Mouse (Mus musculus) liver, adult (tissue): ENCODE data around the gene Atpaf1.

Experiments
- GATA4 ChIP-seq: IDR thresholded peaks from 2 replicates; pipeline ENCODE4 v1.6.1; 2014; ENCODE audit warnings: mild to moderate bottlenecking, low read length; ENCODE audit not compliant: insufficient replicate concordance

Atpaf1 gene

DNA sequence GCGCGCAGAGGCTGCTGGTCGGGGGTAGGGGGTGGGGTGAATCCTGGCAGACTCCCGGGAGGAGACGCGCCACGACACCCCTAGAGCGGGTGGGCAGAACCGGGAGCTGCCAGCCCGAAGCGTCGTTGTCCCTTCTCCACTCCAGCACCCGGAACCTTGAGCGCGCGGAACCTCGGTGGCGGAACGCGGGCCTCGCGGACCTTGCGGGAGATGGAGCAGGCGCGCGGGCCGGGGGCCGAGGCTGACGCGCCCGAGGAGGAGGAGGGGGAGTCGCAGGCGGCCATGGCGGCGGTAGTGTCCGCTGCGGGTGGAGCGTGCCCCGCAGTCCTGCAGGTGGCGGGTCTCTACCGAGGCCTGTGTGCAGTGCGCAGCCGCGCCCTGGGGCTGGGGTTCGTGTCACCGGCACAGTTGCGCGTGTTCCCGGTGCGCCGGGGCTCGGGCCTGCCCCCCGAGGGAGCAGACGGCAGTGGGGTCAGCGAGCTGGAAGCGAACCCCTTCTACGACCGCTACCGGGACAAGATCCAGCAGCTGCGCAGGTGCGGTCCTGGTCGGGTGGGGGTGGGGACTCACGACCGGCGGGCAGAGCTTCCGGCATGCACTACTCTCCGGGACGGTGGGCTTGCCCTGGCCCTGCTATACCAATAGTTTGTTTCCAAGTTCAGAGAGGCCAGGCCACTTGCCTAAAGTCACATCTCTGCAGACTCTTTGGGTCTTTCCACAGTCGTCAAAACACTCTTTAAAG, at the start of gene Atpaf1:
Gene Atpaf1, plus strand, starts transcription at position 44 of the 742 bp plus-strand sequence.
- TF ChIP-seq GATA4, result peak; percentile 24; the same call in 1 of the 2 replicates

GRCm38 (mm10) chr4:115734867-115735266, 49.7 kb upstream of the Atpaf1 start:
- no peak for TF ChIP-seq GATA4

GRCm38 (mm10) chr4:115737551-115738041, 47.0 kb upstream of the Atpaf1 start, which contains the start of gene Efcab14:
Gene Efcab14, plus strand, starts transcription at chr4:115737744.
- peak; percentile 43; the same call in 1 of the 2 replicates for TF ChIP-seq GATA4

GRCm38 (mm10) chr4:115738481-115738985, 46.1 kb upstream of the Atpaf1 start:
- TF ChIP-seq GATA4, result no peak

DNA sequence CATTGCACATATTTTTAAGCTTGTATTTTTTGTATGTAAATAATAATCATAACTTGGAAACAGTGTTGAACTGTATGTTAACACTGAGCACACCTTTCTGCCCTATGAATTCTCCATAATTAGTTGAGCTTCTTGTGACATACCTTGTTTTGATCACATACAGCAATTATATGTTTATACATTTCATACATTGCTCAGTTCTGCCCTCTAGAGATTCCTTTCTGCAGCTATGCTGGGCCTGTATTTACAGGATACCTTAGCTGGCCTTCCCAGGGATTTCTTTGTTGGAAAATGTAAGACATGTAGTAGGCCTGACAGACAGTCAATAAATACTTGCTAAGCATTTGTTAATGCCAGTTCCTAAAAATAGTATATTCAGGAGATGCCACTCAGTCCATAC, 42.0 kb upstream of the Atpaf1 start:
- no peak for TF ChIP-seq GATA4

DNA sequence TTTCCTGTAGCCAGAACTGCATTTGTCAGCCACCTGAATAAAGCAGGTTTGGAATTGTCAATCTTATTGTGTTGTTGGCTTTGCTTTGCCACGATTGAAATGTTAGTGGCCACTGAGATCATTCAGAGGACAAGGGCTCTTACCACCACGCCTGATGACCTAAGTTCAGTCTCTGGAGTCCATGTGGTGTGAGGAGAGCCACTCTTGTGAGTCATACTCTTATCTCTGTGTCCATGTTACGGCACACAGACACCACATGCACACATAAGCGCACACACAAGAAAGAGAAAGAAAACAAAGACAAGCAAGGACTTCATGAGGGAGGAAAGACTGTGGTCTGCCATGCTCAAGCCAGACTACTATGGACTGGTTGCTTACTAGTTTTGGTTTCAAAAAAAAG, 41.5 kb upstream of the Atpaf1 start:
- no peak for TF ChIP-seq GATA4

DNA sequence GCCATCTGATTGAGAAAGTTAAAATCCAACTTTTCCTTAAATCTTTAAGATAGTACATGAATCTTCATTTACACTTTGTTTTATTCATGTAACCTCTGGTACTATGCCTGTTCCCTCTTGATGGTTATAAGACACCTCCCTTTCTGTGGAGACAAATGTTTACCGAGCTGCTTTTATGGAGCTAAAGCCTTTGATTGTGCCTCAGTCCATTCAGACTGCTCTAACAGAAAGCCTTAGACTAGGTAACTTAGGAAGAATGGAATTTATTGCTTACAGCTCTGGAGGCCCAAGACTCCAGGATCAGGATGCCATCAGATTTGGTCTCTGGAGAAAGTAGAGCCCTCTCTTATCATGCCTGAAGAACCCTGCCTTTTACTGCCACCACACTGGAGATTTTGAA, 36.4 kb upstream of the Atpaf1 start:
- TF ChIP-seq GATA4, result no peak

DNA sequence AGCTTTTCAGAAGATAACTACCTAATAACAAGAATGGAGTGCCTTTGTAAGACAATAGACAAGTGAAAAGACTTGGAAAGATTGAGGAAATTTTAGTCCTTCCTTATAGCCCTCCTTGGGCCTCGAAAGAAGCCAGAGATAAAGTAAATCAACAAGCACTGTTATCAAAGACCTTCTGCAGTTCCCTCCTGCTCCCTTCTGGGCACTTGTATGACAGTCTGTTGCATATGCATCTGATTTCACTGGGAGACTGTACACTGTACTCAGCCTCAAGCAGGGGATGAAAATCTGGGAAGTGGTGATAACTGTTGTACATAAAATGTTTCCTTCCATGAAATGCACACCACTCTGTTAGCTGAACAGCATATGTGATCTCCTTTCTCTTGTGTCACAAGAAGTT, 35.3 kb upstream of the Atpaf1 start:
- no peak for TF ChIP-seq GATA4

GRCm38 (mm10) chr4:115754101-115754500, 30.5 kb upstream of the Atpaf1 start:
- TF ChIP-seq GATA4, result no peak

- TF ChIP-seq GATA4, result no peak
These were observed 29.8 kb upstream of the Atpaf1 start for GRCm38 (mm10) chr4:115754851-115755250.

- no peak for TF ChIP-seq GATA4
These were observed 23.4 kb upstream of the Atpaf1 start for GRCm38 (mm10) chr4:115761206-115761605.

- no peak for TF ChIP-seq GATA4
These were observed 20.0 kb upstream of the Atpaf1 start for GRCm38 (mm10) chr4:115764581-115764980.

- TF ChIP-seq GATA4, result no peak
These were observed 16.8 kb upstream of the Atpaf1 start for GRCm38 (mm10) chr4:115767647-115768467.

DNA sequence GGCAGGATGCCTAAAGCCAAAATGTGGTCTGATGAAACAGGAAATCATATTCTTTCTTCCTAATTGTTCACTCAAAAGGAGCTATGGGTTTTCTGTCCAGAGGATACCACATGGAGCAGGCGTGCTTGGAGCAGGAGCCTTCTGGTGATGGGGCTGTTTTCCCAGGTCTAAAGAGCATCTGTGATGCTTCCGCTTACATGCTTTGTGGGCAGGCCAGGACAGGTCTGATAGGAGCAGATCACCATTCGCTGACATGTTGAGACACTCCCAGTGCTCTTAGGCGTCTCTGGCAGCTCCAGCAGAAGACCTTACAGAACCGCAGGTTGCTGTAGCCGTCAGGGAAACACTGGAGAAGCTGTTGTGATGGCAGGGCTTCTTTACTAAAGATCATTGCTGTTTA, 9.6 kb upstream of the Atpaf1 start:
- no peak for TF ChIP-seq GATA4

DNA sequence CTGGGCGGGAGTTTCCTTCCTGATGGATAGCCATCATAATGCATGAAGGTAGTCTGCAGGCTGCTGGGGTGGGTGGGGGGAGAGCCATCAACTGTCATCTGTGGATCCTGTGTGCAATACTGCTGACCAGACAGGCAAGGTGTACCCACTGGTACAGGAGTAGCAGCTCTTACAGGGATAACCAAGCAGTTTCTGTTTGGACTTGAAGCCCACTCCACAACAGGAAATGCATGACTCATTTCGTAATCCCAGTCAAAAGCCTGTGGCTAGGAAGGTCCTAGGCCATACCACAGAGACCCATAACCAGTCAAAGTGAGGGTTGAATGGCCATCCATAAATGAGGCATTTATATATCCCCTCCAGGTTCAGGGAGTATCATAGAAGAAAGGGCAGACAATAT, 7.0 kb upstream of the Atpaf1 start:
- no peak for TF ChIP-seq GATA4

- no peak for TF ChIP-seq GATA4
These were observed 4.3 kb upstream of the Atpaf1 start for GRCm38 (mm10) chr4:115780269-115780668.
